Mouse (Mus musculus) olfactory bulb, adult 2 months (tissue): ENCODE measurements at regions not wholly inside any gene's neighbourhood (a gene's known extent, or its start where the extent isn't known, plus 50 kb on each side); places are given as distances from the start of the nearest gene placed in this dataset.

Experiments used
- CTCF ChIP-seq: fragments of 200-500 bp; IDR thresholded peaks from 2 replicates; pipeline ENCODE4 v1.5.1; 2012; ENCODE audit warnings: low read depth, mild to moderate bottlenecking, low read length, moderate library complexity; ENCODE audit not compliant: insufficient read depth
- POLR2A ChIP-seq: fragments of 200-500 bp; IDR thresholded peaks from 2 replicates; pipeline ENCODE4 v1.6.1; 2012; ENCODE audit warnings: mild to moderate bottlenecking, low read depth, low read length, moderate library complexity; ENCODE audit not compliant: insufficient read depth

- no peak for TF ChIP-seq CTCF
- TF ChIP-seq POLR2A = no peak
Observed at GRCm38 (mm10) chr1:177676657-177677056, 53.0 kb upstream of the 1700016C15Rik start.
